Mouse (Mus musculus) ZHBTc4 (cell line): ENCODE measurements around the gene Asap2.

Source experiments
- DNase-seq: peaks from one replicate; pipeline ENCODE4 v3.0.0-alpha.2; 2011; ENCODE audit warnings: low read depth, low spot score

Gene Asap2

GRCm38 (mm10) chr12:21165891-21166342, 175.7 kb downstream of the Asap2 start:
- no peak for DNase-seq

GRCm38 (mm10) chr12:21166884-21167575, 176.8 kb downstream of the Asap2 start:
- peak; percentile 52 for DNase-seq

GRCm38 (mm10) chr12:21167741-21168140, 177.5 kb downstream of the Asap2 start:
- DNase-seq = peak; percentile 84

GRCm38 (mm10) chr12:21168149-21168548, 177.9 kb downstream of the Asap2 start:
- DNase-seq = no peak

GRCm38 (mm10) chr12:21171776-21172490, 181.7 kb downstream of the Asap2 start:
- DNase-seq = no peak

- DNase-seq = no peak
Measured at GRCm38 (mm10) chr12:21173847-21174412, 183.7 kb downstream of the Asap2 start.

- no peak for DNase-seq
Measured at GRCm38 (mm10) chr12:21176399-21176798, 186.1 kb downstream of the Asap2 start.

GRCm38 (mm10) chr12:21177123-21177698, 187.0 kb downstream of the Asap2 start:
- no peak for DNase-seq

GRCm38 (mm10) chr12:21180091-21180490, 189.8 kb downstream of the Asap2 start:
- peak; percentile 52 for DNase-seq

- DNase-seq = no peak
Measured at GRCm38 (mm10) chr12:21182786-21183185, 192.5 kb downstream of the Asap2 start.

GRCm38 (mm10) chr12:21183321-21183720, 193.1 kb downstream of the Asap2 start:
- DNase-seq = no peak

GRCm38 (mm10) chr12:21186145-21186544, 195.9 kb downstream of the Asap2 start:
- DNase-seq = no peak

GRCm38 (mm10) chr12:21188880-21189279, 198.6 kb downstream of the Asap2 start:
- DNase-seq = no peak

GRCm38 (mm10) chr12:21191546-21191945, 201.3 kb downstream of the Asap2 start:
- DNase-seq = no peak

- no peak for DNase-seq
Measured at GRCm38 (mm10) chr12:21195497-21195896, 205.2 kb downstream of the Asap2 start.

- no peak for DNase-seq
Measured at GRCm38 (mm10) chr12:21196420-21196819, 206.2 kb downstream of the Asap2 start.

GRCm38 (mm10) chr12:21200613-21201012, 210.4 kb downstream of the Asap2 start:
- no peak for DNase-seq

GRCm38 (mm10) chr12:21201485-21202269, 211.4 kb downstream of the Asap2 start:
- DNase-seq = no peak

- DNase-seq = peak; percentile 48
Measured at GRCm38 (mm10) chr12:21204701-21205312, 214.5 kb downstream of the Asap2 start.

GRCm38 (mm10) chr12:21205799-21206198, 215.5 kb downstream of the Asap2 start:
- no peak for DNase-seq

- no peak for DNase-seq
Measured at GRCm38 (mm10) chr12:21207422-21207821, 217.2 kb downstream of the Asap2 start.
